Mouse (Mus musculus) kidney, postnatal 0 days (tissue): Measurements from ENCODE around the gene Trmt61a. TPM values are rescaled to one million over a fixed set of nuclear protein-coding genes. Genes with fewer than 3 reads are reported as not detected.

Source experiments
- ATAC-seq: fragments of 200-750 bp; cut with Nextera tagmentation; replicated peaks from 2 replicates; pipeline ENCODE4 v1.8.0; 2017; ENCODE audit warnings: low read depth, moderate number of reproducible peaks, moderate TSS enrichment, moderate library complexity; ENCODE audit not compliant: low FRiP score
- DNase-seq: peaks from one replicate; pipeline ENCODE4 v3.0.0-alpha.2; 2016; ENCODE audit warnings: low spot score
- H3K27ac ChIP-seq: fragments of 300-500 bp; sonication (generic); 2 replicates; pipeline ENCODE4 v1.5.1; 2014; ENCODE audit warnings: mild to moderate bottlenecking
- H3K27me3 ChIP-seq: fragments of 300-500 bp; sonication (generic); 2 replicates; pipeline ENCODE4 v1.6.1; 2014; ENCODE audit warnings: low read length, mixed read lengths; ENCODE audit not compliant: insufficient read depth
- H3K36me3 ChIP-seq: fragments of 300-500 bp; sonication (generic); 2 replicates; pipeline ENCODE4 v1.6.1; 2014; ENCODE audit warnings: low read length, mixed read lengths; ENCODE audit not compliant: insufficient read depth
- H3K4me1 ChIP-seq: fragments of 300-500 bp; sonication (generic); replicated peaks from 2 replicates; pipeline ENCODE4 v1.6.1; 2014; ENCODE audit warnings: antibody characterized with exemption, low read length, mixed read lengths; ENCODE audit not compliant: insufficient read depth
- H3K4me2 ChIP-seq: fragments of 300-500 bp; sonication (generic); 2 replicates; pipeline ENCODE4 v1.6.1; 2014; ENCODE audit warnings: mild to moderate bottlenecking, low read length, moderate library complexity, mixed read lengths
- H3K4me3 ChIP-seq: fragments of 300-500 bp; sonication (generic); replicated peaks from 2 replicates; pipeline ENCODE4 v1.5.1; 2014; ENCODE audit warnings: low read depth, low read length
- H3K9ac ChIP-seq: fragments of 300-500 bp; sonication (generic); 2 replicates; pipeline ENCODE4 v1.6.1; 2014; ENCODE audit warnings: low read depth, low read length
- H3K9me3 ChIP-seq: fragments of 300-500 bp; sonication (generic); replicated peaks from 2 replicates; pipeline ENCODE4 v1.6.1; 2016; ENCODE audit warnings: low read length, inconsistent platforms, mixed read lengths
- CTCF ChIP-seq: IDR thresholded peaks from 2 replicates; pipeline ENCODE4 v1.5.1; 2016; ENCODE audit warnings: antibody characterized with exemption, low read depth, mild to moderate bottlenecking, moderate library complexity
- WGBS: fragments of 180-500 bp; shearing (Covaris S2); extraction: QIAGEN DNeasy Blood & Tissue Kit; methylation state at CpG from one replicate; pipeline ENCODE4 v1.1.7; 2014; 5-methylcytosine and 5-hydroxymethylcytosine counted together
- polyA plus RNA-seq: library from polyadenylated mRNA; unstranded; fragments of >200 nt; fragmentation: Nextera tagmentation; extraction: Ambion mirVana; gene quantifications from 2 replicates; pipeline ENCODE4 v1.2.1, GENCODE M21; 2015

Trmt61a gene
- polyA plus RNA-seq, 1 experiment from 2014 or later, result 6.3 TPM

GRCm38 (mm10) chr12:111700920-111701458 lies 23.1 kb downstream of the Trmt61a start:
- Histone ChIP-seq H3K9me3 (no peaks in the 10 kb centered on the region), H3K4me2 (no peak overlapping the region), H3K36me3 (no peaks in the 10 kb centered on the region), H3K4me3 (no peak overlapping the region), H3K27ac (no peak overlapping the region), H3K4me1 (no peaks in the 10 kb centered on the region; the same call in 1 of the 2 replicates), H3K9ac (no peak overlapping the region), H3K27me3 (no peaks in the 10 kb centered on the region)
- WGBS, result 42% methylated on average over 9 of the region's 9 CpGs
- ATAC-seq (no peak), DNase-seq (no peak)
- no peak for TF ChIP-seq CTCF

- Histone ChIP-seq H3K9ac (no peak overlapping the region), H3K27ac (no peak overlapping the region), H3K4me1 (no peaks in the 10 kb centered on the region; the same call in 1 of the 2 replicates), H3K36me3 (no peaks in the 10 kb centered on the region), H3K9me3 (no peaks in the 10 kb centered on the region), H3K27me3 (no peaks in the 10 kb centered on the region), H3K4me3 (no peak overlapping the region), H3K4me2 (no peak overlapping the region)
- TF ChIP-seq CTCF, result no peak
- ATAC-seq (no peak), DNase-seq (no peak)
- WGBS, result 53% methylated on average over 3 of the region's 3 CpGs
Observed at GRCm38 (mm10) chr12:111703301-111703700, 25.4 kb downstream of the Trmt61a start.

- peaks cover 9% of the 10 kb centered on the region for H3K36me3 ChIP-seq
- no peaks in the 10 kb centered on the region; the same call in 1 of the 2 replicates for H3K4me1 ChIP-seq
- H3K27me3 ChIP-seq, result no peaks in the 10 kb centered on the region
- H3K27ac ChIP-seq, result peak overlapping the region; percentile 58
- WGBS, result 23% methylated on average over 9 of the region's 9 CpGs
- no peak overlapping the region for H3K9ac ChIP-seq
- TF ChIP-seq CTCF, result no peak
- no peak overlapping the region for H3K4me3 ChIP-seq
- ATAC-seq, result 0 out of 2 replicates have a peak, but pooled peaks have one; percentile 30
- no peak overlapping the region for H3K4me2 ChIP-seq
- no peak for DNase-seq
- no peaks in the 10 kb centered on the region for H3K9me3 ChIP-seq
Observed at GRCm38 (mm10) chr12:111704609-111705008, 26.7 kb downstream of the Trmt61a start.

- no peak overlapping the region for H3K4me3 ChIP-seq
- H3K9me3 ChIP-seq, result no peaks in the 10 kb centered on the region
- H3K27me3 ChIP-seq, result no peaks in the 10 kb centered on the region
- no peak for DNase-seq
- peak; percentile 37 for ATAC-seq
- peak overlapping the region; percentile 58 for H3K27ac ChIP-seq
- no peak for TF ChIP-seq CTCF
- H3K36me3 ChIP-seq, result peaks cover 17% of the 10 kb centered on the region
- no peaks in the 10 kb centered on the region; the same call in 1 of the 2 replicates for H3K4me1 ChIP-seq
- H3K4me2 ChIP-seq, result no peak overlapping the region
- 28% methylated on average over 15 of the region's 15 CpGs for WGBS
- no peak overlapping the region for H3K9ac ChIP-seq
Observed at GRCm38 (mm10) chr12:111705186-111705973, 27.5 kb downstream of the Trmt61a start.

- DNase-seq (no peak), ATAC-seq (no peak)
- TF ChIP-seq CTCF, result no peak
- H3K4me3 ChIP-seq, result no peak overlapping the region
- H3K9ac ChIP-seq, result no peak overlapping the region
- no peaks in the 10 kb centered on the region for H3K27me3 ChIP-seq
- H3K4me2 ChIP-seq, result no peak overlapping the region
- H3K27ac ChIP-seq, result no peak overlapping the region
- peaks cover 10% of the 10 kb centered on the region for H3K4me1 ChIP-seq
- H3K36me3 ChIP-seq, result peaks cover 21% of the 10 kb centered on the region
- H3K9me3 ChIP-seq, result no peaks in the 10 kb centered on the region
- WGBS, result 73% methylated on average over 4 of the region's 4 CpGs
Observed at GRCm38 (mm10) chr12:111708181-111708580, 30.3 kb downstream of the Trmt61a start.

- TF ChIP-seq CTCF, result no peak
- 91% methylated on average over 10 of the region's 10 CpGs for WGBS
- no peak overlapping the region for H3K27ac ChIP-seq
Observed at GRCm38 (mm10) chr12:111710091-111710490, 32.2 kb downstream of the Trmt61a start.

More at GRCm38 (mm10) chr12:111710091-111710490, 32.2 kb downstream of the Trmt61a start:
- Histone ChIP-seq H3K4me1 (peaks cover 12% of the 10 kb centered on the region), H3K4me3 (no peak overlapping the region), H3K9ac (no peak overlapping the region), H3K4me2 (no peak overlapping the region), H3K36me3 (peaks cover 21% of the 10 kb centered on the region), H3K9me3 (no peaks in the 10 kb centered on the region), H3K27me3 (no peaks in the 10 kb centered on the region)
- no peak for DNase-seq
- no peak for ATAC-seq
